Mouse (Mus musculus) heart, adult 2 months (tissue): ENCODE measurements around the gene Ubc.

Experiments
- CTCF ChIP-seq: fragments of 200-600 bp; IDR thresholded peaks from 2 replicates; pipeline ENCODE4 v1.8.1; 2022; ENCODE audit warnings: antibody characterized with exemption, mild to moderate bottlenecking, moderate library complexity
- EP300 ChIP-seq: fragments of 200-500 bp; IDR thresholded peaks from 2 replicates; pipeline ENCODE4 v1.6.1; 2011; ENCODE audit warnings: low read depth, low read length, control low read depth; ENCODE audit not compliant: insufficient read depth
- POLR2A ChIP-seq: fragments of 200-500 bp; IDR thresholded peaks from 2 replicates; pipeline ENCODE4 v1.6.1; 2011; ENCODE audit warnings: mild to moderate bottlenecking, low read depth, low read length, control low read depth; ENCODE audit not compliant: insufficient read depth

DNA sequence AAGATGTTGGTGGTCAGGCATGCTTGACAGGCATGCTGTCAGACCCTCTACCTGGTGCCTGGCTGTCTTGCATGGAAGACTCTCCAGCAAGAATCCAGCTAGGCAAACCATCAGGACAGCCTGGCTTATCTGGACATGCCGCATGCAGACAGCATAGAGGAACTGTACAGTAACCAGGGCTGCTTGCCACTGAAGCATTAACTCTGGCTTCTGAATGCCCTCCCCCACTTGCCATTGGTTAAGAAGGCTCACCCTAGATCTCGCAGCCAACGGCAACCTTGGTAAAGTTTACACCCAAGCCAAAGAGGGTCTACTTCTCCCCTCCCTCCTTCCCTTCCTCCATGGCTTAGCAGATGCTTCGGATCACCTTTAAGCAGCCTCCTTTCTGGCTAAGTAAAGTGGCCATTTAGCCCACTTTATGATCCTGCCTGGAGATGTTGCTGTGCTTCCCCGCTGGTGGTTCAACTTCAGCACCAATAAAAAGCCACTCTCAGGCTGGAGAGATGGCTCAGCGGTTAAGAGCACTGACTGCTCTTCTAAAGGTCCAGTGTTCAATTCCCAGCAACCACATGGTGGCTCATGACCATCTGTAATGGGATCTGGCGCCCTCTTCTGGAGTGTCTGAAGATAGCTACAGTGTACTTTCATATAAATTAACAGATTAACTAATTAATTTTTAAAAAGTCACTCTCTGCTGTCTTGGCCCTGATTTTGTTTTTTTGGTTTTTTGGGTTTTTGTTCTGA, 18.9 kb downstream of the Ubc start:
- TF ChIP-seq EP300 (no peak), POLR2A (no peak), CTCF (peak; percentile 56)
